Mouse (Mus musculus) heart, postnatal 0 days (tissue): ENCODE results near the gene Atg7.

ENCODE experiments used
- CTCF ChIP-seq: IDR thresholded peaks from 2 replicates; pipeline ENCODE4 v1.5.1; 2016; ENCODE audit warnings: antibody characterized with exemption, control low read depth, low read depth
- EP300 ChIP-seq: IDR thresholded peaks from 2 replicates; pipeline ENCODE4 v1.6.1; 2016; ENCODE audit warnings: antibody characterized with exemption, low read depth

GRCm38 (mm10) chr6:114790902-114791301 is 148.0 kb downstream of the Atg7 start:
- TF ChIP-seq CTCF (no peak), EP300 (no peak)
